Mouse (Mus musculus) liver, adult (tissue): Measurements from ENCODE around the gene Rpl10a.

Experiments
- GATA4 ChIP-seq: IDR thresholded peaks from 2 replicates; pipeline ENCODE4 v1.6.1; 2014; ENCODE audit warnings: mild to moderate bottlenecking, low read length; ENCODE audit not compliant: insufficient replicate concordance

The Rpl10a gene

GRCm38 (mm10) chr17:28317091-28317490 lies 11.2 kb upstream of the Rpl10a start:
- no peak for TF ChIP-seq GATA4

- no peak for TF ChIP-seq GATA4
These were observed 10.5 kb upstream of the Rpl10a start for GRCm38 (mm10) chr17:28317725-28318124.

GRCm38 (mm10) chr17:28321700-28322099 lies 6.6 kb upstream of the Rpl10a start:
- no peak for TF ChIP-seq GATA4

GRCm38 (mm10) chr17:28323786-28324185 lies 4.5 kb upstream of the Rpl10a start:
- no peak for TF ChIP-seq GATA4

DNA sequence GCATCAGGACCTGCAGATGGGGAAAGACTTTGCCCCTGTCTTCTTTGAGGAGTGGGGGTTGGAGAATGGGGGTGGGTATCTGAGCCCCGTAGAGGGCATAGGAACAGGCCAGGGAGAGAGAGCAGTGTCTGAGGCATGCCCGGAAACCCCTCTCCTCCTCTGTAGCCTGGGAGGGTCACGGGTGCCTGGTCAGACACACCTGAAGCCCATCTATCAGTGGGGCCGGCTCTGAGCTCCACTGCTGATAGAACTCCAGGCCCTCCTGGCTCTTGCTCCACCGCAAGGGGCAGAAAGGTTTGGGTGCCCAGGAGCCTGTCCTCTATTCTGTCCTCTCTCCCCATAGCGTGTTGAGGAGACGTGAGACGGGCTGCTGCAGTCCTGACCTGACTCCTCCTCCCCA lies 2.5 kb upstream of the Rpl10a start:
- no peak for TF ChIP-seq GATA4

GRCm38 (mm10) chr17:28326951-28327350 lies 1.3 kb upstream of the Rpl10a start:
- no peak for TF ChIP-seq GATA4

- 0 out of 2 replicates have a peak, but pooled peaks have one; percentile 8 for TF ChIP-seq GATA4
These were observed 472 bp upstream of the Rpl10a start for GRCm38 (mm10) chr17:28327673-28328325.

GRCm38 (mm10) chr17:28328946-28329345 lies 675 bp downstream of the Rpl10a start:
- no peak for TF ChIP-seq GATA4

- TF ChIP-seq GATA4 = no peak
These were observed 1.4 kb downstream of the Rpl10a start for GRCm38 (mm10) chr17:28329503-28330231.

GRCm38 (mm10) chr17:28330232-28330546 lies 1.9 kb downstream of the Rpl10a start:
- no peak for TF ChIP-seq GATA4

DNA sequence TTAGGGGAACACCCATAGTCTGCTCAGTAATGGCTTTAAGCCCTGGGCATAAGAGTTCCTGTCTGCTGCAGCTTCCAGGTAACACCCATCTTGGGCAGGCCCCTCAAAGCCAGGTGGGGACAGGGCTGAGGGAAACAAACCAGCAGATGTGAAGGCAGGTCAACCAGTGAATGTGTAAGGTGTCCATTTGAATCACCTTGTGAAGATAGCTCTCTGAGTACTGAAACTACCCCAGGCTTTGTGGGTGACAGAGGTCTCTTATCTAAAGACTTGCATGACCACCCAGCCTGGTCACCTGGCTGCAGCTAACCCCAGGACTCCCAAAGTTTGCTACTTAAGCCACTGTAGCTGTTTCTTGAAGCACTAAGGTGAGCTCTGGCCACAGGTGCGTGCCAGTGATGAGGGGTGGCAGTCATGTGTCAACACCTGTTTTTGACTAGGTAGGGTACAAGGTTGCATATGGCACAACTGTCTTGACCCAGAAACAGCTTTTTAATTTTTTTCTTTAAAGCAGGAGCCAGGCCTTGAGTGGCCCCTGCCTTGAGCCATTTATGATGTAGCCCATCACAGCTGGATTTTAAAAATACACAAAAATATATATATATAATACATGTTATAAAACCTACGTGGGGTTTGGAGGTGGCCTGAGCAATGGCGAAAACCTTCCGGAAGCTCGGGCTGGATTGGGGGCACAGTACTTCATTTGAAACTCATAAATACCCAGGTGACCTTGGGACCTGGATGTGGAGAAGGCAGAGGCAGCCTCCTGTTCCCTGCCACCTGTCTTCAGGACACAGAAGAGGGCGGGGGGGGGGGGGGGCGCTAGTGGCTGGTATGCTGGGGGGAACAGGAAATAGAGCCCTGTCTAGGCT lies 3.2 kb downstream of the Rpl10a start:
- TF ChIP-seq GATA4 = no peak

GRCm38 (mm10) chr17:28332113-28332914 lies 4.0 kb downstream of the Rpl10a start:
- TF ChIP-seq GATA4 = no peak

DNA sequence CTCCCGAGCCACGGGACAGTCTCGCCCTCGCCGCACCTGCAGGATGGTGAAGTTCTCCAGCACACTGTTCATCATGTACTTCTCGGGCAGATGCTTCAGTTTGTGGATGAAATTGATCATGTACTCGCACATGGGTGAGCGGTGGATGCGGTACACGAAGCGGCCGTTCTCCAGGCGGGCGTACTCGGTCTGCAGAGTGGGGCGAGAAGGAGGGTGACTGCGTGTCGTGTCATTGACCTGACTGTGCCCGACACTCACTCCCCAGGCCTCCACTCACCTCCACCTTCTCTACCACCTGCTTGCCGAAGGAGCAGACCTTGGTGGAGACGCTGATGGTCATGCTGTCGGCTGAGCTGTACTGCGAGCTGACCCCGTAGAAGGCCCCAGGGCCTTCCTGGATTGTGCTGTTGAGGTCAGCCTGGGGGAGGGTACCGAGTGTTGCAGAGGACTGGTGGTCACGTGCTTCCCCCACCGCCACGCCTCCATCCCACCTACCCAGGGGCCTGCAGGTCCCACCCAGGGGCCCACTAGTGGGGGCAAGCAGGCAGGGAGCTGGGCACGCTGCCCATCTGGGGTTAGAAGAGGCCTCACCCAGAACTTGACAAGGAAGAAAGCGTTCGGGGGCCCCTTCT lies 4.8 kb downstream of the Rpl10a start:
- no peak for TF ChIP-seq GATA4

- no peak for TF ChIP-seq GATA4
These were observed 7.0 kb downstream of the Rpl10a start for GRCm38 (mm10) chr17:28335267-28335666.

DNA sequence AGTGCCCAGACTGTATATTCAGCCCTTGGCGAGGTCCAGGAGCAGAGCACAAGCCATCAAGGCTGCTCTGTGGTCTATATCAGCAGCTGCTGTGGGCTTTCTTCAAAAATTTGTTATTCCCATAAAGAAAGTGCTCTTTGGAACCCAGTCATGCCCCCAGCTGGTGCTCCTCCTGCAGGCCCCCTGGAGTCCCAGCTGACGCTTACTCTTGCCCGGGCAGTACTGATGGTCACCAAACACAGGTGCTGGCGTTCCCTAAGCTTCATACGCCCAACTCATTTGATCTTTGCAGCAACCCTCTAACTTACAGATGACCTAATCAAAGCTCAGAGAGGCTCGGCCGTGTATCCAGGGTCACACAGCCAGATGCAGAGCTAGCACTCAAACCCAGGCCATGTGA lies 9.3 kb downstream of the Rpl10a start:
- TF ChIP-seq GATA4 = no peak

- TF ChIP-seq GATA4 = no peak
These were observed 12.3 kb downstream of the Rpl10a start for GRCm38 (mm10) chr17:28340578-28340977.
